In genomic region chr14:23931671-23932071, GRCm38 (mm10) we compare ENCODE assay signal across 20 mouse cellular contexts.
DNase-seq lines count a peak whose midpoint lies in the region; ATAC-seq and TF ChIP-seq lines count a peak whose summit lies in the region.
"Had no signal": no experiment of that assay in that cellular context is flagged by ENCODE, and none has a peak within 500 bp of the region (broad histone marks: within the 10 kb centered on the region; RNA-seq: fewer than 3 reads in every experiment).

No protein-coding gene starts in this region.

- WGBS in kidney, postnatal 0 days, result 49% methylated on average over 6 of the region's 6 CpGs
- 44% methylated on average over 6 of the region's 6 CpGs for WGBS in kidney, embryonic 15.5 days

- H3K27me3 ChIP-seq in kidney, postnatal 0 days (ENCODE audit: insufficient read depth, low read length), result no peaks in the 10 kb centered on the region
- peaks cover 4% of the 10 kb centered on the region; the same call in 1 of the 2 replicates for H3K27me3 ChIP-seq in kidney, embryonic 15.5 days
- H3K27me3 ChIP-seq: neural tube, embryonic 15.5 days had no signal

- H3K36me3 ChIP-seq in kidney, postnatal 0 days (ENCODE audit: insufficient read depth, low read length), result no peaks in the 10 kb centered on the region
- H3K36me3 ChIP-seq in kidney, embryonic 15.5 days, result no peaks in the 10 kb centered on the region
- H3K36me3 ChIP-seq: heart, embryonic 10.5 days; hindbrain, embryonic 10.5 days; midbrain, embryonic 10.5 days; neural tube, embryonic 15.5 days had no signal

- H3K4me3 ChIP-seq in kidney, postnatal 0 days (replicated peaks; ENCODE audit: low read depth, low read length), result no peak overlapping the region
- H3K4me3 ChIP-seq in kidney, embryonic 15.5 days (replicated peaks), result no peak overlapping the region
- H3K4me3 ChIP-seq: heart, embryonic 10.5 days; hindbrain, embryonic 10.5 days; midbrain, embryonic 10.5 days; neural tube, embryonic 15.5 days had no signal

- H3K9ac ChIP-seq in kidney, postnatal 0 days (ENCODE audit: low read depth, low read length), result no peak overlapping the region
- no peak overlapping the region for H3K9ac ChIP-seq in kidney, embryonic 15.5 days
- H3K9ac ChIP-seq: neural tube, embryonic 15.5 days had no signal

- H3K4me2 ChIP-seq in kidney, postnatal 0 days (ENCODE audit: low read length), result no peak overlapping the region
- H3K4me2 ChIP-seq in kidney, embryonic 15.5 days, result no peak overlapping the region
- H3K4me2 ChIP-seq: neural tube, embryonic 15.5 days had no signal

- TF ChIP-seq CTCF in kidney, postnatal 0 days (IDR thresholded peaks at IDR 0.05; ENCODE audit: low read depth), result no peak

- peak; percentile 1 for DNase-seq in embryo, embryonic 10.5 days (ENCODE audit: low spot score)
- no peak for DNase-seq in embryo, embryonic 11 days
- peak; percentile 68 for DNase-seq in kidney, postnatal 0 days (ENCODE audit: low spot score)
- peak; percentile 65 for DNase-seq in ovary, postnatal 36 days (ENCODE audit: low spot score)
- no peak for DNase-seq in ovary, postnatal 10 days (ENCODE audit: low spot score)
- DNase-seq in cerebellum, adult 9-11 months, result no peak
- DNase-seq in frontal cortex, postnatal 14 days (ENCODE audit: low spot score in 2 of 2), result no peak
- DNase-seq: cerebellum, adult 2 months; left cerebral cortex, postnatal 4 days; retina, postnatal 1 day; right cerebral cortex, postnatal 25 days; spleen, adult 18-20 months had no signal

- 0 out of 2 replicates have a peak, but pooled peaks cover 6% of the 10 kb centered on the region for H3K4me1 ChIP-seq in kidney, postnatal 0 days (replicated peaks; ENCODE audit: insufficient read depth, low read length)
- peaks cover 5% of the 10 kb centered on the region; the same call in 1 of the 2 replicates for H3K4me1 ChIP-seq in kidney, embryonic 15.5 days
- H3K4me1 ChIP-seq: heart, embryonic 10.5 days; hindbrain, embryonic 10.5 days; midbrain, embryonic 10.5 days had no signal

- no peak for ATAC-seq in kidney, postnatal 0 days (replicated peaks; ENCODE audit: low FRiP score, low read depth)
- ATAC-seq in kidney, embryonic 15.5 days (replicated peaks; ENCODE audit: low FRiP score), result no peak; the same call in 1 of the 2 replicates
- ATAC-seq: forebrain, embryonic 14.5 days; hindbrain, embryonic 16.5 days; intestine, embryonic 16.5 days had no signal

- no peak overlapping the region for H3K27ac ChIP-seq in kidney, postnatal 0 days
- no peak overlapping the region for H3K27ac ChIP-seq in kidney, embryonic 15.5 days
- H3K27ac ChIP-seq: heart, embryonic 10.5 days; hindbrain, embryonic 10.5 days; midbrain, embryonic 10.5 days; neural tube, embryonic 15.5 days had no signal

- no peaks in the 10 kb centered on the region for H3K9me3 ChIP-seq in kidney, postnatal 0 days (replicated peaks; ENCODE audit: low read length)
- no peaks in the 10 kb centered on the region for H3K9me3 ChIP-seq in kidney, embryonic 15.5 days (replicated peaks)
- H3K9me3 ChIP-seq: heart, embryonic 10.5 days; hindbrain, embryonic 10.5 days; midbrain, embryonic 10.5 days; neural tube, embryonic 15.5 days had no signal

Comparison
In these comparisons a context has a peak if more than half of its experiments do, and no peak if none do; other contexts are left out.
1. DNase-seq: peak in embryo, embryonic 10.5 days (single experiment), kidney, postnatal 0 days (single experiment) and ovary, postnatal 36 days (single experiment); none in embryo, embryonic 11 days (single experiment), ovary, postnatal 10 days (single experiment), cerebellum, adult 9-11 months (single experiment) and frontal cortex, postnatal 14 days (0 of 2).